Mouse (Mus musculus): ENCODE measurements around the gene 6430548M08Rik.

Gene 6430548M08Rik

DNA sequence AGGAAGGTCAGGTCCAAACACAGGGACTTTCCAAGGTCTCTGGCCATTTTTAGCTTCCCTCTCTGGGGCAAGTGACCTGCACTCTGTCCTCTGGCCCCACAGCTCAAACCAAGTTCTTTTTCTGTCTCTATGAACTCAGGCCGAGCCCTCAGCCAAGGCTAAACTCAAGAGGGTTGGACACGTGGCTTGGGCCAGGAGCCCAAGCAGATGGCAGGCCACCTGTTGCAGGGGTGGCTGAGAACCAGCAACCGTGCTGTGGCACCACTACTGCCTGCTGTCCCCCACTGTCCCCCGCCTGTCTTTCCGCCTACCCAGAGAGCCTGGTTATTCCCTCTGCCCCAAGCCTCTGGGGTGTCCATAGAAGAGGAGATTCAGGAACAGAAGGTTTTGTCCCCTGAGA, 100.0 kb downstream of the 6430548M08Rik start:
- in situ Hi-C loops (cut with MboI, MseI), result no loop called here
